Mouse (Mus musculus): ENCODE measurements around the gene Fitm1. TPM values are rescaled to one million over a fixed set of nuclear protein-coding genes. Genes with fewer than 3 reads are reported as not detected.

Fitm1 gene
- polyA plus RNA-seq, 1 experiment from 2014 or later, result 6.5 TPM

DNA sequence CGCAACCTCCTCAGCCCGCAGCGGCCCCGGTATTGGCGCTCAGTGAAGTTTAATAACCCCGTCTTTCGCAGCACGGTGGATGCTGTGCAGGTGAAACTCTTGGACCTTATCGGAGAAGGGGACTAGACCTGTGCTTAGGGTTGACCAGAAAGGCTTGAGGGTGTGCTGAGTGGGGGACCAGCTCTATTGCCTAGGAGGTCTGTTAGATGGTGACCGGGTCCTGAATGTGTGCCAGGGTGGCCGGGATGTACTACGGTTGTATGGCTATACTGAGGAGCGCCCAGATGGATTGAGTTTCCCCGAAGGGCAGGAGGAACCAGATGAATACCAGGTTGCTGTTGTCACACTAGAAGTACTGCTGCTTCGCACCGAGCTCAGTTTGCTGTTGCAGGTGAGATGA is 16.8 kb downstream of the Fitm1 start:
- peak overlapping the region; percentile 84 for H3K9ac ChIP-seq (ENCODE audit: low read length)
- ATAC-seq (ENCODE audit: insufficient number of reproducible peaks, low FRiP score, low TSS enrichment, low read depth) (no peak), DNase-seq (ENCODE audit: low spot score) (no peak)
- no peaks in the 10 kb centered on the region for H3K27me3 ChIP-seq (ENCODE audit: control insufficient read depth, insufficient read depth, low read length)
- H3K4me3 ChIP-seq (ENCODE audit: low read depth, low read length), result peak overlapping the region; percentile 97
- H3K4me2 ChIP-seq (ENCODE audit: low read depth, severe bottlenecking), result peak overlapping the region; percentile 92
- H3K27ac ChIP-seq (replicated peaks; ENCODE audit: low read depth, low read length), result peak overlapping the region; percentile 36; the same call in 1 of the 2 replicates
- no peaks in the 10 kb centered on the region for H3K9me3 ChIP-seq (ENCODE audit: control insufficient read depth, low read length)
- WGBS, result 5% methylated on average over 16 of the region's 16 CpGs
- H3K4me1 ChIP-seq (ENCODE audit: control insufficient read depth, insufficient read depth, low read length), result peaks cover 6% of the 10 kb centered on the region; the same call in 1 of the 2 replicates
- H3K36me3 ChIP-seq (ENCODE audit: control insufficient read depth, insufficient read depth, low read length), result peaks cover 10% of the 10 kb centered on the region; the same call in 1 of the 2 replicates

- WGBS, result 85% methylated on average over 13 of the region's 13 CpGs
- Histone ChIP-seq H3K4me2 (ENCODE audit: low read depth, severe bottlenecking) (no peak overlapping the region), H3K27ac (replicated peaks; ENCODE audit: low read depth, low read length) (no peak overlapping the region), H3K9ac (ENCODE audit: low read length) (no peak overlapping the region), H3K4me1 (ENCODE audit: control insufficient read depth, insufficient read depth, low read length) (peaks cover 6% of the 10 kb centered on the region; the same call in 1 of the 2 replicates), H3K9me3 (ENCODE audit: control insufficient read depth, low read length) (no peaks in the 10 kb centered on the region), H3K4me3 (ENCODE audit: low read depth, low read length) (no peak overlapping the region), H3K27me3 (ENCODE audit: control insufficient read depth, insufficient read depth, low read length) (no peaks in the 10 kb centered on the region), H3K36me3 (ENCODE audit: control insufficient read depth, insufficient read depth, low read length) (peaks cover 25% of the 10 kb centered on the region)
- DNase-seq (ENCODE audit: low spot score) (no peak), ATAC-seq (ENCODE audit: insufficient number of reproducible peaks, low FRiP score, low TSS enrichment, low read depth) (no peak)
These were observed 20.7 kb downstream of the Fitm1 start for GRCm38 (mm10) chr14:55596036-55596690.

GRCm38 (mm10) chr14:55598521-55599390 is 23.3 kb downstream of the Fitm1 start:
- H3K27ac ChIP-seq (replicated peaks; ENCODE audit: low read depth, low read length), result no peak overlapping the region
- no peaks in the 10 kb centered on the region for H3K4me1 ChIP-seq (ENCODE audit: control insufficient read depth, insufficient read depth, low read length)
- H3K4me2 ChIP-seq (ENCODE audit: low read depth, severe bottlenecking), result no peak overlapping the region
- no peak for DNase-seq (ENCODE audit: low spot score)
- H3K4me3 ChIP-seq (ENCODE audit: low read depth, low read length), result no peak overlapping the region
- no peak for ATAC-seq (ENCODE audit: insufficient number of reproducible peaks, low FRiP score, low TSS enrichment, low read depth)
- H3K9ac ChIP-seq (ENCODE audit: low read length), result no peak overlapping the region
- H3K36me3 ChIP-seq (ENCODE audit: control insufficient read depth, insufficient read depth, low read length), result peaks cover 32% of the 10 kb centered on the region
- 92% methylated on average over 21 of the region's 21 CpGs for WGBS
- no peaks in the 10 kb centered on the region for H3K9me3 ChIP-seq (ENCODE audit: control insufficient read depth, low read length)
- no peaks in the 10 kb centered on the region for H3K27me3 ChIP-seq (ENCODE audit: control insufficient read depth, insufficient read depth, low read length)

- Histone ChIP-seq H3K36me3 (ENCODE audit: control insufficient read depth, insufficient read depth, low read length) (peaks cover 22% of the 10 kb centered on the region), H3K4me1 (ENCODE audit: control insufficient read depth, insufficient read depth, low read length) (no peaks in the 10 kb centered on the region), H3K4me2 (ENCODE audit: low read depth, severe bottlenecking) (peak within 1 kb of the TSS; percentile 32; the same call in 1 of the 2 replicates), H3K27me3 (ENCODE audit: control insufficient read depth, insufficient read depth, low read length) (no peaks in the 10 kb centered on the region), H3K27ac (replicated peaks; ENCODE audit: low read depth, low read length) (0 out of 2 replicates have a peak within 1 kb of the TSS, but pooled peaks have one; percentile 16), H3K9me3 (ENCODE audit: control insufficient read depth, low read length) (no peaks in the 10 kb centered on the region), H3K9ac (ENCODE audit: low read length) (peak within 1 kb of the TSS; percentile 38; the same call in 1 of the 2 replicates), H3K4me3 (ENCODE audit: low read depth, low read length) (peak within 1 kb of the TSS; percentile 10)
- WGBS, result 82% methylated on average over 7 of the region's 7 CpGs
- no peak for ATAC-seq (ENCODE audit: insufficient number of reproducible peaks, low FRiP score, low TSS enrichment, low read depth)
- no peak for DNase-seq (ENCODE audit: low spot score)
These were observed 27.8 kb downstream of the Fitm1 start, which contains the start of gene Irf9 for GRCm38 (mm10) chr14:55603271-55603632. Gene Irf9 (plus strand): TSS chr14:55603571.

DNA sequence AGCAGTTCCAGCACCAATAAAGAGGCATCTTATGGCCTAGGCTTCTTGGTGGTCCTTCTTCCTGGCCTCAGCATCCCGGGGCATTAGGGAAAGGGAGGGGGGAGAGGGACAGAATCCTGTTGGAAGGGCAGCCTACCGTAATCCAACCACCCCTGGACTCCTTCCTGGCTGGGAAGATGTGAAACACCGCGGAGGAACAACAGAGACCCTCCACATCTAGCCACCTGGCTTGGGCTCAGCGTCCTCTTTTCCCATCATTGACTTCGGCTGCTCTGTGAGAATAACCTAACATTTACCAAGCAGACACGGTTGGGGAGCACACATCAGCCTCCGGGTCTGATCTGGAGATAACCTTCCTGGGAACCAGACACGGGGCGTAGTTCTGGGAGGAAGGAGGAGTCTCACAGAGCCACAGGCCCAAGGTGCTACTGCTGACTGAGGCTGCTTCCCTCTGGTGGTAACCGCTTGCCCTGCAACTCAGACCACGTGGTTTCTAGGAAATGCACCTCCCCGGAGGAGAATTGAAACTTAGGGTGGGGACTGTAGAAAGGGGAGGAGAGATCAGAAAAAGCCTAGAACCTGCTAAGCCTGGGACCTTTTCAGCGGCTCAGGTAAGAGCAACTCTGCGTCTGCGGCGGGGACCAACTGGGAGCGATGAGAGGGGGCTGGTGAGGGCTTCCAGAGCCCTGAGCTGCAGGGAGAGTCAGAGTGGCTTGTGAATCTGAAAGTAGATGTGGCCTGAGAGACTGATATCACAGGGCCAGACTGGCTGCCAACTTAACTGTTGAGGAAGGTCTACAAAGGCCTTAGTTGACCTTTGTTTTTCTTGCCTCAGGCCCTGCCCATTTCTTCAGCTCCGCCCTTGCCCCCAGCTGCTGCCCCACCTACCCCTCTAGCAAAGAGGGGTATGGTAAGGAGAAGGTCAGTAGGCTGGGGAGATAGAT is 28.5 kb downstream of the Fitm1 start:
- Histone ChIP-seq H3K4me1 (ENCODE audit: control insufficient read depth, insufficient read depth, low read length) (no peaks in the 10 kb centered on the region), H3K36me3 (ENCODE audit: control insufficient read depth, insufficient read depth, low read length) (peaks cover 23% of the 10 kb centered on the region), H3K27ac (replicated peaks; ENCODE audit: low read depth, low read length) (0 out of 2 replicates have a peak overlapping the region, but pooled peaks have one; percentile 16), H3K4me2 (ENCODE audit: low read depth, severe bottlenecking) (peak overlapping the region; percentile 32; the same call in 1 of the 2 replicates), H3K9me3 (ENCODE audit: control insufficient read depth, low read length) (no peaks in the 10 kb centered on the region), H3K4me3 (ENCODE audit: low read depth, low read length) (peak overlapping the region; percentile 10), H3K27me3 (ENCODE audit: control insufficient read depth, insufficient read depth, low read length) (no peaks in the 10 kb centered on the region), H3K9ac (ENCODE audit: low read length) (peak overlapping the region; percentile 38; the same call in 1 of the 2 replicates)
- DNase-seq (ENCODE audit: low spot score) (peak; percentile 89), ATAC-seq (ENCODE audit: insufficient number of reproducible peaks, low FRiP score, low TSS enrichment, low read depth) (peak; percentile 81)
- 13% methylated on average over 19 of the region's 19 CpGs for WGBS

GRCm38 (mm10) chr14:55604823-55605222 is 29.4 kb downstream of the Fitm1 start:
- peaks cover 22% of the 10 kb centered on the region for H3K36me3 ChIP-seq (ENCODE audit: control insufficient read depth, insufficient read depth, low read length)
- 91% methylated on average over 11 of the region's 11 CpGs for WGBS
- no peak overlapping the region for H3K9ac ChIP-seq (ENCODE audit: low read length)
- H3K27me3 ChIP-seq (ENCODE audit: control insufficient read depth, insufficient read depth, low read length), result no peaks in the 10 kb centered on the region
- DNase-seq (ENCODE audit: low spot score) (no peak), ATAC-seq (ENCODE audit: insufficient number of reproducible peaks, low FRiP score, low TSS enrichment, low read depth) (no peak)
- no peaks in the 10 kb centered on the region for H3K9me3 ChIP-seq (ENCODE audit: control insufficient read depth, low read length)
- H3K4me1 ChIP-seq (ENCODE audit: control insufficient read depth, insufficient read depth, low read length), result no peaks in the 10 kb centered on the region
- no peak overlapping the region for H3K4me2 ChIP-seq (ENCODE audit: low read depth, severe bottlenecking)
- no peak overlapping the region for H3K27ac ChIP-seq (replicated peaks; ENCODE audit: low read depth, low read length)
- H3K4me3 ChIP-seq (ENCODE audit: low read depth, low read length), result no peak overlapping the region

GRCm38 (mm10) chr14:55605743-55606459 is 30.5 kb downstream of the Fitm1 start:
- Histone ChIP-seq H3K27ac (replicated peaks; ENCODE audit: low read depth, low read length) (no peak overlapping the region), H3K36me3 (ENCODE audit: control insufficient read depth, insufficient read depth, low read length) (peaks cover 16% of the 10 kb centered on the region)
- WGBS, result 92% methylated on average over 16 of the region's 16 CpGs

More at GRCm38 (mm10) chr14:55605743-55606459, 30.5 kb downstream of the Fitm1 start:
- no peak overlapping the region for H3K4me3 ChIP-seq (ENCODE audit: low read depth, low read length)
- H3K9me3 ChIP-seq (ENCODE audit: control insufficient read depth, low read length), result no peaks in the 10 kb centered on the region
- no peaks in the 10 kb centered on the region for H3K4me1 ChIP-seq (ENCODE audit: control insufficient read depth, insufficient read depth, low read length)
- no peak overlapping the region for H3K4me2 ChIP-seq (ENCODE audit: low read depth, severe bottlenecking)
- no peak overlapping the region for H3K9ac ChIP-seq (ENCODE audit: low read length)
- no peaks in the 10 kb centered on the region for H3K27me3 ChIP-seq (ENCODE audit: control insufficient read depth, insufficient read depth, low read length)
- ATAC-seq (ENCODE audit: insufficient number of reproducible peaks, low FRiP score, low TSS enrichment, low read depth), result no peak
- DNase-seq (ENCODE audit: low spot score), result no peak
